Mouse (Mus musculus): ENCODE results near the gene Eif3k.

GRCm38 (mm10) chr7:28958770-28959169 is 22.9 kb downstream of the Eif3k start:
- TF ChIP-seq CTCF (IDR thresholded peaks at IDR 0.05; ENCODE audit: control insufficient read depth, insufficient read depth, insufficient read length): no peak
- TF ChIP-seq USF1 (IDR thresholded peaks at IDR 0.05; ENCODE audit: low read depth): no peak
- TF ChIP-seq MAX (IDR thresholded peaks at IDR 0.05): no peak

Data from C2C12 (cell line).